Mouse (Mus musculus) heart, embryonic 12.5 days (tissue): Measurements from ENCODE around the gene Tmem170. TPM values are rescaled to one million over a fixed set of nuclear protein-coding genes. Genes with fewer than 3 reads are reported as not detected.

Source experiments
- ATAC-seq: fragments of 200-750 bp; cut with Nextera tagmentation; 2 replicates; pipeline ENCODE4 v1.8.0; 2017; ENCODE audit warnings: moderate TSS enrichment, moderate library complexity; ENCODE audit not compliant: insufficient number of reproducible peaks, low FRiP score
- H3K27ac ChIP-seq: fragments of 300-500 bp; sonication (generic); 2 replicates; pipeline ENCODE4 v1.5.1; 2016; ENCODE audit warnings: mild to moderate bottlenecking, moderate library complexity; ENCODE audit not compliant: poor library complexity, severe bottlenecking
- H3K27me3 ChIP-seq: fragments of 300-500 bp; sonication (generic); replicated peaks from 2 replicates; pipeline ENCODE4 v1.6.1; 2016; ENCODE audit warnings: mild to moderate bottlenecking, moderate library complexity
- H3K36me3 ChIP-seq: fragments of 300-500 bp; sonication (generic); 2 replicates; pipeline ENCODE4 v1.6.1; 2016; ENCODE audit warnings: mild to moderate bottlenecking, moderate library complexity
- H3K4me1 ChIP-seq: fragments of 300-500 bp; sonication (generic); replicated peaks from 2 replicates; pipeline ENCODE4 v1.6.1; 2016; ENCODE audit warnings: mild to moderate bottlenecking
- H3K4me2 ChIP-seq: fragments of 300-500 bp; sonication (generic); 2 replicates; pipeline ENCODE4 v1.6.1; 2016; ENCODE audit warnings: mild to moderate bottlenecking, moderate library complexity
- H3K4me3 ChIP-seq: fragments of 300-500 bp; sonication (generic); 2 replicates; pipeline ENCODE4 v1.5.1; 2016; ENCODE audit warnings: mild to moderate bottlenecking
- H3K9ac ChIP-seq: fragments of 300-500 bp; sonication (generic); 2 replicates; pipeline ENCODE4 v1.6.1; 2016; ENCODE audit warnings: mild to moderate bottlenecking, moderate library complexity
- H3K9me3 ChIP-seq: fragments of 300-500 bp; sonication (generic); replicated peaks from 2 replicates; pipeline ENCODE4 v1.6.1; 2016; ENCODE audit warnings: mild to moderate bottlenecking, moderate library complexity
- WGBS: fragments of 180-500 bp; shearing (Covaris S2); methylation state at CpG from one replicate; pipeline ENCODE4 v1.1.7; 2016; 5-methylcytosine and 5-hydroxymethylcytosine counted together
- polyA plus RNA-seq: library from polyadenylated mRNA; unstranded; fragments of >200 nt; fragmentation: Nextera tagmentation; extraction: Ambion mirVana; gene quantifications from 2 replicates; pipeline ENCODE4 v1.2.1, GENCODE M21; 2016

The Tmem170 gene
- polyA plus RNA-seq = 4.4 and 4.8 TPM in 2 replicates

DNA sequence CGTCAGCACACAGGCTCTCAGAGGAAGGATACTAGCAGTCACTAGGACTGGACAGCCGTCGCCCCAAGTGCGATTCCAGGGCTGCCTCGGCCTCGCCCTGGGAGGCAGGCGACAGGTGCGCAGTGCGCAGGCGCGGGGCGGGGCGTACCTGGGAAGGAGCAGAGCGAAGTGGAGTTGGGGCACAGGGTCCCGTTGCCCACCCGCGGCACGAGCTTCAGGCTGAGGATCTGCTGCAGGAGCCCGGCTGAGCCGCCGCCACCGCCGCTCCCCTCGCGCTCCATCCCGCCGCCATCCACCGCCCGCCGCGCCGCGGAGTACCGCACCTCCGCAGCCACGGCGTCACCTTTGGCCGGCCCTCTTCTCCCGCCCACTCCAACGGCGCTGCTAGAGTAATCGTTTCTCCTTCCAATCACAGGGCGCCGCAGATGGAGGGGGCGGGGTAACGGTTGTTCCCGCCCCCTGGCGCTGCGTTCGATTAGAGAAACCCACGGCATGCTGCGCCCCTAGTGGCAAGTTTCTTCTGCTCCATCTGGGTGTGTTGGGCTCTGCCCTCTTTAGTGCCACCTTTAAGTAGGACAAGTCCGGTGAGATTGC is at the start of gene Tmem170:
Gene Tmem170, minus strand, starts transcription at position 396 of the 594 bp plus-strand sequence.
- Histone ChIP-seq H3K27me3 (no peaks in the 10 kb centered on the region), H3K4me2 (peak within 1 kb of the TSS; percentile 93), H3K4me3 (peak within 1 kb of the TSS; percentile 68), H3K27ac (peak within 1 kb of the TSS; percentile 44; the same call in 1 of the 2 replicates), H3K4me1 (peaks cover 4% of the 10 kb centered on the region), H3K9ac (peak within 1 kb of the TSS; percentile 82), H3K36me3 (peaks cover 6% of the 10 kb centered on the region; the same call in 1 of the 2 replicates), H3K9me3 (no peaks in the 10 kb centered on the region; the same call in 1 of the 2 replicates)
- peak; percentile 99 for ATAC-seq
- under 1% methylated on average over 53 of the region's 53 CpGs for WGBS

DNA sequence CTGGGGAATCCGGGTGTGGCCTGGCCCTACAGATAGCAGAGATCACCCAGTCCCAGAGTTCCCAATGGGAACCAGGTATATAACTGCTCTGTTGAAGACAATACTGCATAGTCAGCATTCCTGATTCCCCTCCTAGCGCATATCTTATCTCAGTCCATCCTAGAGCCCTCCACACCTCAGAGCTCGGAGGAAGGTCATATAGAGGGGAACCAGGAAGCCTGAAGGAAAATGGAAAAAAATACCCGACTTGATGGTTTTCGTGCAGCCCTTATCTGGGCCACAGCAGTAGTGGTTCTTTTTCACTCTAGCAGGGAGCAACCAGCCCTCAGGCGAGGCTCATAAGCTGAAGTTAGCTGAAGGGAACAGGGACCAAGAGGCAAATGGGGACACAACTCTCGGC is 48.4 kb upstream of the Tmem170 start:
- no peak overlapping the region for H3K4me2 ChIP-seq
- H3K27me3 ChIP-seq = no peaks in the 10 kb centered on the region
- H3K4me3 ChIP-seq = no peak overlapping the region
- 0 out of 2 replicates have a peak overlapping the region, but pooled peaks have one; percentile 13 for H3K27ac ChIP-seq
- H3K9ac ChIP-seq = no peak overlapping the region
- H3K9me3 ChIP-seq = no peaks in the 10 kb centered on the region
- H3K4me1 ChIP-seq = peaks cover 8% of the 10 kb centered on the region
- no peaks in the 10 kb centered on the region for H3K36me3 ChIP-seq
- ATAC-seq = 0 out of 2 replicates have a peak, but pooled peaks have one; percentile 31
- 23% methylated on average over 7 of the region's 7 CpGs for WGBS

DNA sequence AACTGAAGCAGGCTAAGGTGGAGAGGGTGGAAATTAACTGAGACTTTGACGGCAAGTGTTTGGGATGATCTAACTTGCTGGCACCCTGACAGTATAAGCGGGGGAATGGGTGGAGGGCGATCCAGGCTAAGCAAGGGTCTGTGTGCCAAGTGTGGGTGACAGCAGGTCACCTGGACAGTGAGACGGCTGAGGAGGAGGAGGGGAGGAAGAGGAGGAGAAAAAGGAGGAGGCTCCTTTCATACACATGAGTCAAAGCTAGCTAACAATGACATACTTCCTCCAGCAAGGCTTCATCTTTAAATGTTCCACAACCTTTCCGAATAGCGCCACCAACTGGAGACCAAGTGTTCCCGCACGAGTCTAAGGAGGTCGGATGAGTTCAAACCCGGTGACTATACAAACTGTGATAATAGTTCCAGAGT is 46.8 kb upstream of the Tmem170 start:
- Histone ChIP-seq H3K4me2 (no peak overlapping the region), H3K9me3 (no peaks in the 10 kb centered on the region), H3K4me3 (no peak overlapping the region), H3K27me3 (no peaks in the 10 kb centered on the region), H3K4me1 (peaks cover 8% of the 10 kb centered on the region), H3K9ac (no peak overlapping the region), H3K27ac (no peak overlapping the region), H3K36me3 (peaks cover 4% of the 10 kb centered on the region; the same call in 1 of the 2 replicates)
- ATAC-seq = peak; percentile 70
- 28% methylated on average over 10 of the region's 10 CpGs for WGBS

DNA sequence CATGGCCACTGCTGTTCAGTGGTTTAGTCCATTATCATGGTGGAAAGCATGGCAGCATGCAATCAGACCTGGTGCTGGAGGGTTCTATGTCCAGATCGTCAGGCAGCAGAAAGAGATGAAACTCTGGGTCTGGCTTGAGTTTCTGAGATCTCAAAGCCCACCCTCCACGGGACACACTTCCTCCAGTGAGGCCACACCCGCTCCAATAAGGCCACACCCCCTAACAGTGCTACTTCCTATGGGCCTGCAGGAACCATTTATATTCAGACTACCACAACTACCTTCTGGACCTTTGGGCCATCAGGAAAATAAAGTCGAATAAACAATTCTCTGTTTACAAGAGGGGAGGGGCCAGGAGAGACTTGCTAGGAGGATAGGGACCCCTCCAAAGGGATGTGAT is 44.4 kb upstream of the Tmem170 start:
- no peak overlapping the region for H3K9ac ChIP-seq
- H3K4me1 ChIP-seq = peaks cover 8% of the 10 kb centered on the region
- H3K9me3 ChIP-seq = no peaks in the 10 kb centered on the region
- no peak overlapping the region for H3K4me2 ChIP-seq
- 77% methylated on average over 4 of the region's 4 CpGs for WGBS
- H3K36me3 ChIP-seq = peaks cover 8% of the 10 kb centered on the region; the same call in 1 of the 2 replicates
- no peak overlapping the region for H3K4me3 ChIP-seq
- no peaks in the 10 kb centered on the region for H3K27me3 ChIP-seq
- H3K27ac ChIP-seq = no peak overlapping the region
- no peak for ATAC-seq

DNA sequence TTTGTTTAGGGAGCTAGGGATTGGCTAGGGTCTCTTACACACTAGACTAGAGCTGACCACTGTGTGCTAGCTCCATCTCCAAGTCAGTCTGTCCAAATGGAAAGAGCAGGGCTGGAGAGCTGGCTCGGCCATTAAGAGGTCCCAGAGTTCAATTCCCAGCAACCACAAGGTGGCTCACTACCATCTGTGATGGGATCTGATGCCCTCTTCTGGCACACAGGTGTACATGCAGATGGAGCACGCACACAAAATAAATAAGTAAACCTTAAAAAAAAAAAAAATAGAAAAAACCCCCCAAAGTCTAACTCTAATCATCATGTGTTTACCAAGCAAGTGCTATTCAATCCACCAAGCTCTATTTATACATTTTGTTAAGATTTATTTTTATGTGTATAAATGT is 43.1 kb upstream of the Tmem170 start:
- Histone ChIP-seq H3K36me3 (peaks cover 8% of the 10 kb centered on the region; the same call in 1 of the 2 replicates), H3K27ac (no peak overlapping the region), H3K4me2 (no peak overlapping the region), H3K9ac (no peak overlapping the region), H3K4me3 (no peak overlapping the region), H3K4me1 (peaks cover under 1% of the 10 kb centered on the region; the same call in 1 of the 2 replicates), H3K27me3 (no peaks in the 10 kb centered on the region), H3K9me3 (no peaks in the 10 kb centered on the region)
- 77% methylated on average over 2 of the region's 2 CpGs for WGBS
- ATAC-seq = no peak

DNA sequence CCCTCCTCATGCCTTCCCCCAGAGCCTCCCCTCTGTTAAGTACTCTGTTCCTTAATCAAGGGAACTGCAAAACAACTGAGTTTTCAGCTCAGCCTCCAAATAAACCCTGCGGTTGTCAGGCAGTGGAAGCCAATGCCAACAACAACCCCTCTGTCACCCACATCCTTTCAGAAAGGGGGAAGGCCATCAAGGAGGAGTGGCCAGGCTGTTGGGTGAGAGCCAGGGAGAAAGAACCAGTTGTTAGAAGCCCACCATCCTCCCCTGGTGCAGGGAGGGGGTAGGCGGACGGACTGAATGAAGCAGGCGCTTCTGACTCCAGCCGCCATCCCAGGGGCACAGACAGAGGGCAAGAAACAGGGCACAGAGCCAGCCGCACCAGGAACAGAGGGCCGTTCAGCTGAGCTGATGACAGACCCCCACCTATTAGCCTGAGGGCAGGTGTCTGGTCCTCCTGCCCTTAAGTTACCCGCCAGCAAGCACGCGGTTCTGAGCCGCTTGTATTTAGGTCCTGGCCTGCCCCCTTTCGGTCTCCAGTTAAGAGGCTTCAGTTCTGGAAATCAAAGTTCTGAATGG is 36.4 kb upstream of the Tmem170 start:
- H3K27me3 ChIP-seq = peaks cover 31% of the 10 kb centered on the region
- peaks cover 15% of the 10 kb centered on the region for H3K4me1 ChIP-seq
- 29% methylated on average over 12 of the region's 12 CpGs for WGBS
- no peak overlapping the region for H3K4me3 ChIP-seq
- peak overlapping the region; percentile 29; the same call in 1 of the 2 replicates for H3K4me2 ChIP-seq
- H3K27ac ChIP-seq = no peak overlapping the region
- H3K36me3 ChIP-seq = no peaks in the 10 kb centered on the region; the same call in 1 of the 2 replicates
- H3K9me3 ChIP-seq = no peaks in the 10 kb centered on the region
- peak; percentile 55; the same call in 1 of the 2 replicates for ATAC-seq
- H3K9ac ChIP-seq = no peak overlapping the region

DNA sequence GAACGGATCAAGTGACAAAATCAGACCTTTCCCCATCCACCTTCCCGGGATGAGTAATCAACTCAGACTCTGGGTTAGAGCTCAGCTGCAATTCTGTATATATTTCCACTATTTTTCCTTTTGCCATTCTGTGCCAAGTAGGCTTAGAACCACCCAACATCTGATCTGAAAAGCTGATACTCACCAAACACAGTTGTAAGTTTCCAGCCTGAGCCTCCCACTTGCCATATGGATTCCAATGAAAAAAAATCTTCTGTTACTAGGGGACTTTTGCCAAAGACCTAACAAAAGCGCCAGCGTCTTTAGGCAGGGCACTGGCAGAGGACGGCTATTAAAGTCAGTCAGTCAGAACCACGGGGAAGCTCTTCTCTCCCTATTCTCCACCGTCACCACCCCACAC is 35.0 kb upstream of the Tmem170 start:
- no peak overlapping the region for H3K4me3 ChIP-seq
- no peak for ATAC-seq
- no peak overlapping the region for H3K4me2 ChIP-seq
- no peaks in the 10 kb centered on the region for H3K9me3 ChIP-seq
- H3K9ac ChIP-seq = no peak overlapping the region
- no peaks in the 10 kb centered on the region for H3K36me3 ChIP-seq
- 61% methylated on average over 7 of the region's 7 CpGs for WGBS
- no peak overlapping the region for H3K27ac ChIP-seq
- H3K4me1 ChIP-seq = peaks cover 15% of the 10 kb centered on the region
- peaks cover 31% of the 10 kb centered on the region for H3K27me3 ChIP-seq

DNA sequence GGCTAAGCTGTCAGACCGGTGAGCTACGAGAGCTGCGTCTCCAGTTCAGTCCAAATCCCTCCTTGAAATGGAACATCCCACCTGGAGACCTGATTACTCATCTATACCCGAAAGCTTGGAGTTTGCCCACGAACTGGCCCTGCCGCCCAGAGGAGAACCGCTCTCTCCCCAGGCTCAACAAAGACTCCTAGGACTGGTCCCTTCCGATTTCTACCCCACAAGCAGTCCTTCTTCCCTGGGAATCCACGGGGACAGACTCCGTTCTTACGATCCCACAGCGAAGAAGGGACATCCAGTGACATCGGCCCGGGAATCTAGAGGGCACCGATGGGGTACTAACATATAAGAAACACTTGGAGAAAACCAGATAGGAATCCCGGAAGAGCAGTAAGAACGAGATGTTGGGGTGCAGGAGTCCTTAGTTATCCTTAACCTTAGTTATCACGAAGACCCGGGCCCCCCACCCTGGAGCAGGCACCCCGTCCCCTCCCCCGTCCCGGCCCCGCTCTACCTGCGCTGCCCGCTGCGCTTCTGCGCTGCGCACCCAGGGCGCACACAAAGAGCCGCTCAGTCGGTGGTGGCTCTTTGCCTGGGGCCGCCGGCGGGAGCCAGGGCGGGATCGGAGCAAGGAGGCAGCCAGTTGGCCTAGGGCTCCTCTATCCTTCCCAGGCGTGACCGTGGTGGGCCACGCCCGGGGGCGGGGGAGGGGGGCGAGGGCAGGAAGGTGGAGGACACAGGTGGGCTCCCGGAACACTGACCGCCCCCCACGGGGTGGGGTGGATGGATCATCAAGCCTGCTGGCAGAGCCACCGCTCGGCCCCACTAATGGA is 33.3 kb upstream of the Tmem170 start, which contains the start of gene Chst5:
Gene Chst5, minus strand, starts transcription at position 827 of the 830 bp plus-strand sequence.
- H3K36me3 ChIP-seq = no peaks in the 10 kb centered on the region
- 9% methylated on average over 47 of the region's 47 CpGs for WGBS
- no peaks in the 10 kb centered on the region for H3K9me3 ChIP-seq
- peaks cover 15% of the 10 kb centered on the region for H3K4me1 ChIP-seq
- peak within 1 kb of the TSS; percentile 51 for H3K9ac ChIP-seq
- peak within 1 kb of the TSS; percentile 70 for H3K4me2 ChIP-seq
- peak within 1 kb of the TSS; percentile 41 for H3K4me3 ChIP-seq
- ATAC-seq = no peak; the same call in 1 of the 2 replicates
- peaks cover 34% of the 10 kb centered on the region for H3K27me3 ChIP-seq
- H3K27ac ChIP-seq = no peak within 1 kb of the TSS

DNA sequence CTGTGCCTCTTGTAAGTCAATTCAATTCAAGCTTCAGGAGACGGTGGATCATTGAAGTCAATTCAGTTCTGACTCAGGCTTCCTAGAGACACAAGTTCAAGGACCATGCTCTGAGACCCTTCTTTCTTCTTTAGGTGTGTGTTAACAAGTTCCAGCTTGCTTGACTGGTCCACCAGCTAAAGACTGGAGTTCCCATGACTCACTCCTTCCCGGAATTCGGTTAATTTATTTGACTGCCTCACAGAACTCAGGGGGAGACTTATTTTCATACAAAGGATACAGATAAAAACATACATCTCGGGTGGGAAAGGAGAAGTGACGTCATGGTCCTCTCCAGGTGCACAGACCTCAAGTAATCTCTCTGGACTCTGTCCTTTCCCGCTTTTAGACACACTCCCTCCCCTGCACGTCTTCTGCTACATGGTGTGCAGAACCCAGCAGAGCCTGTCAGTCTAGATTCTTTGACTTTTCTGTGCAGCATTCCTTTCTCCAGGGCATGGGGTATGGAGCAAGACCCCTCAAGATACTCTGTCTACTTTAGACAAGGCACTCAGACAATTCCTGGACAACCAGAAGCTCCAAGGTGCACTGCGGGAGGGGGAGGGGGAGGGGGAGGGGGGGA is 29.1 kb upstream of the Tmem170 start:
- Histone ChIP-seq H3K27me3 (peaks cover 25% of the 10 kb centered on the region), H3K4me3 (no peak overlapping the region), H3K9me3 (no peaks in the 10 kb centered on the region), H3K9ac (no peak overlapping the region), H3K36me3 (no peaks in the 10 kb centered on the region), H3K4me2 (no peak overlapping the region), H3K27ac (no peak overlapping the region), H3K4me1 (peaks cover 22% of the 10 kb centered on the region)
- WGBS = 45% methylated on average over 8 of the region's 8 CpGs
- ATAC-seq = no peak

DNA sequence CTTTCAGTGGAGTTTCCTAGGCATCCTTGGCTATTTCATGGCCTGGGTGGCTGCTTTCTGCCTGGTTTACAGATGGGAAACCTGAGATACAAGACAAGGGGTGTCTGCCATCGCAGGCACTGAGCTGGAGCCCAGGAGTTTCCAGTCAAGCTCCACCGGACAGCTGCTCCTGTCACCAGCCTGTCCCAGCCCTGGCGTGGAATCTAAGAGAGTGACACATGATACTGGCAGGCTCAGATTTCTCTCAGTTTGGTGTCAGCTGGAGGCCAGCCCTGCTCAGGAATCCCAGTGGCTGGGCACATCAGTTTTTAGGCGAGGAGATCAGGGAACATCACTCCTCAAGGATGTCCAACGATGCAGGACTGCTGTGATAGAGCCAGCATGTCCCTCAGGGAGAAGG is 25.5 kb upstream of the Tmem170 start:
- Histone ChIP-seq H3K27me3 (0 out of 2 replicates have a peak, but pooled peaks cover 4% of the 10 kb centered on the region), H3K4me3 (no peak overlapping the region), H3K9ac (no peak overlapping the region), H3K4me2 (no peak overlapping the region), H3K4me1 (peaks cover 12% of the 10 kb centered on the region), H3K27ac (no peak overlapping the region), H3K9me3 (no peaks in the 10 kb centered on the region), H3K36me3 (no peaks in the 10 kb centered on the region)
- no peak for ATAC-seq
- 16% methylated on average over 5 of the region's 5 CpGs for WGBS
